Mouse (Mus musculus) regulatory T cell (primary cell): ENCODE data around the gene Zfp763.
"Not testable (repeated sequence)": the region's sequence is repeated elsewhere in the genome, so short reads cannot be mapped to it uniquely, and the experiment has no call there.

Source experiments
- in situ Hi-C: fragments of 300-600 bp; cut with MboI, MseI; formaldehyde crosslinking; loops from one replicate; pipeline ENCODE4 v1.15.1; 2025; ENCODE audit warnings: high pct_unique_total_duplicates

The Zfp763 gene

GRCm38 (mm10) chr17:33032900-33033891 is at the start of gene Zfp763:
Zfp763 (minus strand) TSS chr17:33033402.
- in situ Hi-C loops, result no loop called here

DNA sequence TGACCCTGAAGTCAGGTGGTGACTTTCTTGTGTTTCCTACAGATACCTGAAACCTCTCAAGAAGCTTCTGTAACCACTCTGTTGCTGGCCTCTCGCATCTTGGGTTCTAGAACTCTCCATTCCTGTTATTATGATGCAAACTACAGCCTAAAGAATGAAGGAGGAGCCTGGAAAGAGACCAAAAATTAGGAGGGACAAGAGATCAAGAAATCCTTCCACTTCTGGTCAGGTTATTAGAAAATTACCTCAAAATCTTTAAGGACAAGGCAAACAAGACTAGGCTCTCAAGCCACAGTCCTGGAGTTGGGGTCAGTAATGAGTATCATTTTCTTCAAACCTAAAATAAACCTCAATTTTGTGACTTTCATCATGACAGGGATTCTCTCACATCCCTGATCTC is 34.8 kb upstream of the Zfp763 start, which contains the start of gene 4921501E09Rik:
TSS of gene 4921501E09Rik (minus strand) at position 101 of the 400 bp plus-strand sequence.
- in situ Hi-C loops, result no loop called here

- in situ Hi-C loops, result no loop called here
These were observed 29.8 kb upstream of the Zfp763 start for GRCm38 (mm10) chr17:33063001-33063400.

DNA sequence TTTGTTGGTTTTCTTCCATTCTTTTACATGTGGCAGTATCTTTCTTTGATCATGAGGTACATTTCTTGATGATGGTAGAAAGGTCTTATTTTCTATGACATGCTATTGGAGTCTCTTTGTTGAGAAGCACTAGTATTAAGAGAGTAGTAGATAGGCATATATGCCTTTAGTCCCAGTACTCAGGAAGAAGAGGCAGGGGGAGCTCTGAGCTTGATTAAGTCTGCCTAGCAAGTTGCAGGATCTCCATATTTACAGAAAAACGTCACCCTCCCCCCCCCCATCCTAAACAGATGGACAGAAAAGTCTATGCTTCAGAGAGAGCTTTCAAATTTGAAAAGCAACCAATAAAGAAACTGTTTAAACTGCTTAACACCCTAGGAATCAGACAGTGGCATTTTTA is 25.6 kb upstream of the Zfp763 start:
- in situ Hi-C loops, result no loop called here

DNA sequence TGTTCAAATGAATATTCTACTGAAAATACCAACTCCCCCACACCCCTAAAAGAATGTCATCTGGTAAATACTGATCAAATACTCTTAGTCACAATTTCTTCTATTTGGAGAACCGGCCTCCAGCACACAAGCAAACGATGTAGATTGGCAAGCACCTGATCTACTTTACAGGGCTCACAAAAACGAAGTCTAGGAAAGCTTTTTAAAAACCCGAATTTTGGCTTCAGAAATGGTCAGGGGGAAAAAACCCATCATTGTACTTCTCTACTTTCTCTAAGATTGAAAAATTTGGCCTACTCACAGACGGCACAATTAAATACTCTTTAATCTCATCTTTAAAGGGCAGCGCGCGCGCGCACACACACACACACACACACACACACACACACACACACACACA is 826 bp downstream of the Zfp763 start:
- in situ Hi-C loops, result no loop called here

- in situ Hi-C loops, result not testable (repeated sequence)
These were observed 12.8 kb downstream of the Zfp763 start for GRCm38 (mm10) chr17:33020434-33020833.

- in situ Hi-C loops, result no loop called here
These were observed 24.9 kb downstream of the Zfp763 start for GRCm38 (mm10) chr17:33008337-33008736.

- in situ Hi-C loops, result no loop called here
These were observed 34.7 kb downstream of the Zfp763 start for GRCm38 (mm10) chr17:32998492-32998891.

- in situ Hi-C loops, result no loop called here
These were observed 40.3 kb downstream of the Zfp763 start, which contains the start of gene Zfp952 for GRCm38 (mm10) chr17:32992699-32993474. Zfp952 (plus strand) TSS chr17:32993129.

DNA sequence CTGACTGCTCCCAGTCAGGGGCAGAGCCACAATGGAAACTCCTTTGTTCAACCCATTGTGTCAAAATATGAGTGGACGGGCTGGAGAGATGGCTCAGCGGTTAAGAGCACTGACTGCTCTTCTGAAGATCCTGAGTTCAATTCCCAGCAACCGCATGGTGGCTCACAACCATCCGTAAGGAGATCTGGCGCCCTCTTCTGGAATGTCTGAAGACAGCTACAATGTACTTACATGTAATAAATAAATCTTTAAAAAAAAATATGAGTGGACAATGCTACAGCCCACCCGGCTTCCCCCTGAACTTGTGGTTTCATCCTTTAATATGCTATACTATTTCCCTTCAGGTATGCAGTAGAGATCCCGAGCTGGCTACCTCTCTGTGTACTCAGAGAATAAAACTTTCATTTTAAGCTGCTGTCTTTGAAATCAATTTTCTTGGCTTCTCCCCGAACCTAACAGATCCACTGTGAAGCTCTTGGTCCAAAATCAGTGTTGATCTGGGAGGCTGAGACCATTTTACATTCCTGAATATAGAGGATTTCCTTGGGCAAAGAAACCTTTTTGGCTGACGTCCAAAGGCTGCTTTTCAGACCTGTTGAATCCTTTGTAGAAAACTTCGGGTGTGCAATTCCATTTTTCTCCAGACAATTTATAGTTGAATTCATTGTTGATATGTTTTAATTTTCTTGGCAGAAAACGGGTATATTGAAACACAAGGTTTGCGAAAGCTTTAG is 41.1 kb downstream of the Zfp763 start:
- in situ Hi-C loops, result no loop called here

- in situ Hi-C loops, result no loop called here
These were observed 46.9 kb downstream of the Zfp763 start for GRCm38 (mm10) chr17:32986301-32986700.

GRCm38 (mm10) chr17:32981361-32981760 is 51.8 kb downstream of the Zfp763 start:
- in situ Hi-C loops, result no loop called here
